Mouse (Mus musculus) forebrain, embryonic 13.5 days (tissue): ENCODE results near the gene Gm18596. TPM values are rescaled to one million over a fixed set of nuclear protein-coding genes. Genes with fewer than 3 reads are reported as not detected.
"Not testable (repeated sequence)": the region's sequence is repeated elsewhere in the genome, so short reads cannot be mapped to it uniquely, and the experiment has no call there.

Experiments used
- ATAC-seq: fragments of 200-750 bp; cut with Nextera tagmentation; 2 replicates; pipeline ENCODE4 v1.8.0; 2017
- H3K27ac ChIP-seq: fragments of 300-500 bp; sonication (generic); 2 replicates; pipeline ENCODE4 v1.5.1; 2015; ENCODE audit warnings: inconsistent platforms, mild to moderate bottlenecking, moderate library complexity
- H3K27me3 ChIP-seq: fragments of 300-500 bp; sonication (generic); 2 replicates; pipeline ENCODE4 v1.6.1; 2015; ENCODE audit warnings: mild to moderate bottlenecking, inconsistent platforms
- H3K36me3 ChIP-seq: fragments of 300-500 bp; sonication (generic); 2 replicates; pipeline ENCODE4 v1.6.1; 2015; ENCODE audit warnings: mild to moderate bottlenecking, inconsistent platforms; ENCODE audit not compliant: poor library complexity, severe bottlenecking
- H3K4me1 ChIP-seq: fragments of 300-500 bp; sonication (generic); 2 replicates; pipeline ENCODE4 v1.6.1; 2015; ENCODE audit warnings: inconsistent platforms
- H3K4me2 ChIP-seq: fragments of 300-500 bp; sonication (generic); 2 replicates; pipeline ENCODE4 v1.6.1; 2015; ENCODE audit warnings: inconsistent platforms, mild to moderate bottlenecking, moderate library complexity
- H3K4me3 ChIP-seq: fragments of 300-500 bp; sonication (generic); 2 replicates; pipeline ENCODE4 v1.5.1; 2015; ENCODE audit warnings: mild to moderate bottlenecking, inconsistent platforms
- H3K9ac ChIP-seq: fragments of 300-500 bp; sonication (generic); 2 replicates; pipeline ENCODE4 v1.6.1; 2015; ENCODE audit warnings: mild to moderate bottlenecking, inconsistent platforms
- H3K9me3 ChIP-seq: fragments of 300-500 bp; sonication (generic); replicated peaks from 2 replicates; pipeline ENCODE4 v1.6.1; 2016; ENCODE audit warnings: inconsistent platforms
- WGBS: fragments of 180-500 bp; shearing (Covaris S2); methylation state at CpG from one replicate; pipeline ENCODE4 v1.1.7; 2015; 5-methylcytosine and 5-hydroxymethylcytosine counted together
- polyA plus RNA-seq: library from polyadenylated mRNA; unstranded; fragments of >200 nt; fragmentation: Nextera tagmentation; extraction: Ambion mirVana; gene quantifications from 2 replicates; pipeline ENCODE4 v1.2.1, GENCODE M21; 2015

Gene Gm18596
- polyA plus RNA-seq, result not detected in 2 replicates

DNA sequence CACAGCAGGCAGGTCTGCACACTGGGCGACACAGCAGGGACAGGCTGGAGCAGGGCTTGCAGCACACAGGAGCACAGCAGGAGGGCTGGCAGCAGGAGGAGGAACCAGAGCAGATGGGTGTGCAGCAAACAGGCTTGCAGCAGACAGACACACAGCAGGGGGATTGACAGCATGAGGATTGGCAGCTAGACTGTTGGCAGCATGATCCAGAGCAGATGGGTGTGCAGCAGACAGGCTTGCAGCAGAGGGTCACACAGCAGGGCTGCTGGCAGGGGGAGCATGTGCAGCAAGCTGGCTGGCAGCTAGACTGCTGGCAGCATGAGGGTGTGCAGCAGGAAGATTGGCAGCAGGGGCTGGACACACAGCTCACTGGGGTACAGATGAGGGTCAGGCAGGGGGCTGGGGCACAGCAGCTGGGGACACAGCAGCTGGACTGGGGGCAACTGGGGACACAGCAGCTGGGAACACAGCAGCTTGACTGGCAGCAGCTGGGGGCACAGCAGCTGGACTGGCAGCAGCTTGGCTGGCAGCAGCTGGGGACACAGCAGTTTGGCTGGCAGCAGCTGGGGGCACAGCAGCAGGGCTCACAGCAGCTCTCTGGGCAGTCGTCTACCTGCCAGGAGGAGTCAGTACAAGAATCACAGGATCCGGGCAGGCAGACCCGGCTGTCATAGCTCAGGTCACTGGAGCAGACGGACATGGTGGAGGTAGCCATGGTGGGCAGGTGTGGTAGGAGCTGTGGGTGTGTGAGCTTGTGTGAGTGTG is at the start of gene Gm18596:
Gene Gm18596, minus strand, starts transcription at position 715 of the 765 bp plus-strand sequence.
- not testable (repeated sequence) for H3K27me3 ChIP-seq, H3K4me3 ChIP-seq, H3K4me1 ChIP-seq, H3K36me3 ChIP-seq, ATAC-seq, H3K9ac ChIP-seq, H3K4me2 ChIP-seq, H3K9me3 ChIP-seq
- H3K27ac ChIP-seq, result peak within 1 kb of the TSS; percentile 19; the same call in 1 of the 2 replicates
- WGBS, result 42% methylated on average over 5 of the region's 5 CpGs

- H3K9me3 ChIP-seq, result no peaks in the 10 kb centered on the region
- no peak for ATAC-seq
- WGBS, result 92% methylated on average over 2 of the region's 2 CpGs
- H3K27ac ChIP-seq, result no peak overlapping the region
- no peaks in the 10 kb centered on the region for H3K4me1 ChIP-seq
- H3K27me3 ChIP-seq, result no peaks in the 10 kb centered on the region
- no peak overlapping the region for H3K4me2 ChIP-seq
- H3K36me3 ChIP-seq, result no peaks in the 10 kb centered on the region
- H3K9ac ChIP-seq, result no peak overlapping the region
- no peak overlapping the region for H3K4me3 ChIP-seq
Observed at GRCm38 (mm10) chr10:77788621-77789020, 46.2 kb upstream of the Gm18596 start.

- not testable (repeated sequence) for ATAC-seq, H3K36me3 ChIP-seq, H3K27ac ChIP-seq, H3K27me3 ChIP-seq, H3K9ac ChIP-seq, H3K4me3 ChIP-seq, H3K9me3 ChIP-seq, H3K4me1 ChIP-seq, H3K4me2 ChIP-seq
- WGBS, result no CpG with 5 or more reads among the region's 1 CpGs
Observed at GRCm38 (mm10) chr10:77787876-77788275, 45.4 kb upstream of the Gm18596 start, which contains the start of gene Gm7137. TSS of gene Gm7137 (minus strand) at chr10:77788200.

DNA sequence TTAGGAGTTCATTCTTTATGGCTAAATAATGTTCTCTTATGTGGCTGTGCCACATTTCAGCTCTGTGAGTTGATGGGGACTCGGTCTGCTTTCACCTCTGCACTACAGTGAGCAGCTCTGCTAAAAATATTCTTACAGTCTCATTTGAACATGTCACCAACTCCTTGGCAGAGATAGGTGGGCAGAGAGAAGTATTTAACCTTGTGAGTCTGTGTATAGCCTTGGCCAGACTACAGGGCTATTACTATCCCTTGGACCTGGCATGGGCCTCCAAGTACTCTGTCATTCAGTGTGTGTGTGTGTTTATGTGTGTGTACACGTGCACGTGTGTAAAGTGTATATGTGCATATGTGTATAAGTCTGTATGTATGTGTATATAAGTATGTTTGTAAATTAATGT is 41.0 kb upstream of the Gm18596 start:
- not testable (repeated sequence) for ATAC-seq, H3K4me1 ChIP-seq, H3K36me3 ChIP-seq, H3K4me3 ChIP-seq, H3K27ac ChIP-seq, H3K9ac ChIP-seq, H3K4me2 ChIP-seq, H3K9me3 ChIP-seq, H3K27me3 ChIP-seq
- 96% methylated on average over 3 of the region's 3 CpGs for WGBS

- not testable (repeated sequence) for H3K36me3 ChIP-seq, H3K4me2 ChIP-seq, H3K4me1 ChIP-seq, H3K27me3 ChIP-seq, H3K4me3 ChIP-seq, ATAC-seq, H3K27ac ChIP-seq, H3K9me3 ChIP-seq, H3K9ac ChIP-seq
- WGBS, result 78% methylated on average over 1 of the region's 1 CpGs
Observed at GRCm38 (mm10) chr10:77782442-77782841, 40.0 kb upstream of the Gm18596 start, which contains the start of gene Gm3250. TSS of gene Gm3250 (minus strand) at chr10:77782542.

GRCm38 (mm10) chr10:77776844-77777243 is 34.4 kb upstream of the Gm18596 start, which contains the start of gene Gm7138:
TSS of gene Gm7138 (minus strand) at chr10:77776944.
- H3K27ac ChIP-seq, H3K4me2 ChIP-seq, H3K36me3 ChIP-seq, H3K4me1 ChIP-seq, H3K4me3 ChIP-seq, ATAC-seq, H3K9me3 ChIP-seq, H3K27me3 ChIP-seq, H3K9ac ChIP-seq: not testable (repeated sequence)
- WGBS, result 86% methylated on average over 1 of the region's 1 CpGs

DNA sequence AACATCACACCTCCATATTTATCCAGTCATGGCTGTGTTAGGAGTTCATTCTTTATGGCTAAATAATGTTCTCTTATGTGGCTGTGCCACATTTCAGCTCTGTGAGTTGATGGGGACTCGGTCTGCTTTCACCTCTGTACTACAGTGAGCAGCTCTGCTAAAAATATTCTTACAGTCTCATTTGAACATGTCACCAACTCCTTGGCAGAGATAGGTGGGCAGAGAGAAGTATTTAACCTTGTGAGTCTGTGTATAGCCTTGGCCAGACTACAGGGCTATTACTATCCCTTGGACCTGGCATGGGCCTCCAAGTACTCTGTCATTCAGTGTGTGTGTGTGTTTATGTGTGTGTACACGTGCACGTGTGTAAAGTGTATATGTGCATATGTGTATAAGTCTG is 29.7 kb upstream of the Gm18596 start:
- H3K36me3 ChIP-seq, H3K4me2 ChIP-seq, ATAC-seq, H3K4me1 ChIP-seq, H3K27ac ChIP-seq, H3K9me3 ChIP-seq, H3K9ac ChIP-seq, H3K27me3 ChIP-seq, H3K4me3 ChIP-seq: not testable (repeated sequence)
- 100% methylated on average over 3 of the region's 3 CpGs for WGBS

GRCm38 (mm10) chr10:77771225-77771624 is 28.8 kb upstream of the Gm18596 start, which contains the start of gene Gm3238:
TSS of gene Gm3238 (minus strand) at chr10:77771325.
- no CpG with 5 or more reads among the region's 1 CpGs for WGBS
- H3K27ac ChIP-seq, result peak within 1 kb of the TSS; percentile 51; the same call in 1 of the 2 replicates
- H3K36me3 ChIP-seq, H3K4me3 ChIP-seq, H3K9me3 ChIP-seq, H3K4me1 ChIP-seq, H3K27me3 ChIP-seq, ATAC-seq, H3K9ac ChIP-seq, H3K4me2 ChIP-seq: not testable (repeated sequence)

DNA sequence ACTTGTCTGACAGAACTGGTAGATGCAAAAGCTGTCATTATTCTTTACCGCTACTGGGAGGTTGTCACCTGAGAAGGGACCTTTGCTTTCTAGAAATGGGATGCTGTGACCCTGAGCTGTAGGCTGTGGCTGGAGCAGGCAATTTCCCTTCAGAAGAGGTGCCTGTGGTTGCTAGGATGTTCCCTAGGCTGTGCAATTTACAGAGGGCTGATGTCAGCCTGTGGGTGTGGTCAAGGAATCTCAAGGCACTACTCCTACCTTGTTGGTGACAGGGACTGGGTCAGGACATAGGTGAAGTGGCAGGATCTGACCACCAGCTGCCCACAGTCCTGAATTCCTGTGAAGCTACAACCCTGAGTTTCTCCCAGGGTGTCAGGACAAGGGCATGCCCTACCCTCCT is 27.3 kb upstream of the Gm18596 start:
- ATAC-seq, result no peak
- no peak overlapping the region for H3K27ac ChIP-seq
- H3K4me2 ChIP-seq, result no peak overlapping the region
- no peaks in the 10 kb centered on the region for H3K4me1 ChIP-seq
- WGBS, result 80% methylated on average over 1 of the region's 1 CpGs
- no peak overlapping the region for H3K9ac ChIP-seq
- no peaks in the 10 kb centered on the region for H3K27me3 ChIP-seq
- no peaks in the 10 kb centered on the region for H3K9me3 ChIP-seq
- H3K4me3 ChIP-seq, result no peak overlapping the region
- no peaks in the 10 kb centered on the region for H3K36me3 ChIP-seq

DNA sequence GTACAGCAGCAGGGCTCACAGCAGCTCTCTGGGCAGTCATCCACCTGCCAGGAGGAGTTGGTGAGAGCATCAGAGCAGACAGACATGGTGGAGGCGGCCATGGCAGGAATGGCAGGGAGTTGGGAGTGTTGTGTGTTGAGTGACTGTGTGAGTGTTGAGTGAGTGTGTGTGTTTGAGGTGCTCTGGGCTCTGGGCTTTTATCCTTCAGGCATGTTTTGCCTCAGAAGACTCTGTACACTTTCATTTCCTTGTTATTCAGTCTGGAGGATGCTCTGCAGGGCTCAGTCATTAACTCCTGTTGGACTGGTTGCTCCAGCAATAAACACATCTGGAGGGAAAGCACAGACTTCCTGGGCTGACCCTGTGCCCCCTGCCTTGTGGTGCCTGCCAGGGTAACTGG is 17.1 kb upstream of the Gm18596 start, which contains the start of gene Gm3233:
Gene Gm3233, minus strand, starts transcription at position 101 of the 400 bp plus-strand sequence.
- H3K4me2 ChIP-seq, H3K27me3 ChIP-seq, H3K4me3 ChIP-seq, H3K9me3 ChIP-seq, H3K4me1 ChIP-seq, H3K9ac ChIP-seq, H3K27ac ChIP-seq, ATAC-seq, H3K36me3 ChIP-seq: not testable (repeated sequence)
- no CpG with 5 or more reads among the region's 1 CpGs for WGBS

DNA sequence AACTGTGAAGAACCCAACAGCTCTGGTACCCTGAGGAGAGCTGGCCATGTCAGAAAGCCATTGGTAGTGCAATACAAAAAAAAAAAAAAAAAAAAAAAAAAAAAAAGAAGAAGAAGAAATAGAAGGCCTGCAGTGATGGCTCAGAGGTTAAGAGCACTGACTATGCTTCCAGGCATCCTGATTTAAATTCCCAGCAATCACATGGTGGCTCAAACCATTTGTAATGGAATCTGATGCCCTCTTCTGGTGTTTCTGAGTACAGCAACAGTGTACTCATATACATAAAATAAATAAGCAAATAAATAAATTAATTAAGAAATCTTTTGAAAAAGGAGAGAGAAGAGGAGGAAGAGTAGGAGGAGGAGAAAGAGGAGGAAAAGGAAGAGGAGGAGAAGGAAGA is 11.0 kb upstream of the Gm18596 start:
- no peak overlapping the region for H3K27ac ChIP-seq
- no peaks in the 10 kb centered on the region for H3K4me1 ChIP-seq
- no peak for ATAC-seq
- H3K4me3 ChIP-seq, result no peak overlapping the region
- H3K9me3 ChIP-seq, result no peaks in the 10 kb centered on the region
- no peaks in the 10 kb centered on the region for H3K36me3 ChIP-seq
- H3K4me2 ChIP-seq, result no peak overlapping the region
- no peaks in the 10 kb centered on the region for H3K27me3 ChIP-seq
- no peak overlapping the region for H3K9ac ChIP-seq

DNA sequence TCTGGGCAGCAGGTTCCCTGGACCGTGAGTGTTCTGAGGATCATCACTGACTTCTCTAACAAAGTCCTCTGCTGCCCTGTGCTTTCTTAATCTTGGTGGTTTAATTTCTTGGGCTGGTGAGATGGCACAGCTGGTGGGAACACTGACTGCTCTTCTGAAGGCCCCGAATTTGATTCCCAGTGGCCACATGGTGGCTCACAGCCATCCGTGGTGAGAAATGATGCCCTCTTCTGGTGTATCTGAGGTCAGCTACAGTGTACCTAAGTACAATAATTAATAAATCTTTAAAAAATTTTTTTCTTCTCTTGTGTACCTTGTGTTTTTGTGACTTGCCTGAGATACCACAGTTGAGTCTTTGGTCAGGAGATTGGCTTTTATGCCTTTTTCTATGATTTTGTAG is 9.9 kb upstream of the Gm18596 start:
- 69% methylated on average over 3 of the region's 3 CpGs for WGBS
- H3K4me3 ChIP-seq, H3K4me1 ChIP-seq, ATAC-seq, H3K27me3 ChIP-seq, H3K4me2 ChIP-seq, H3K9ac ChIP-seq, H3K9me3 ChIP-seq, H3K36me3 ChIP-seq, H3K27ac ChIP-seq: not testable (repeated sequence)

DNA sequence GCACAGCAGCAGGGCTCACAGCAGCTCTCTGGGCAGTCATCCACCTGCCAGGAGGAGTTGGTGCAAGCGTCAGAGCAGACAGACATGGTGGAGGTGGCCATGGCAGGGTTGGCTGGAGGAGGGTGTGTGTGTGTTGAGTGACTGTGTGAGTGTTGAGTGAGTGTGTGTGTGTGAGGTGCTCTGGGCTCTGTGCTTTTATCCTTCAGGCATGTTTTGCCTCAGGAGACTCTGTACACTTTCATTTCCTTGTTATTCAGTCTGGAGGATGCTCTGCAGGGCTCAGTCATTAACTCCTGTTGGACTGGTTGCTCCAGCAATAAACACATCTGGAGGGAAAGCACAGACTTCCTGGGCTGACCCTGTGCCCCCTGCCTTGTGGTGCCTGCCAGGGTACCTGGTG is 8.8 kb upstream of the Gm18596 start, which contains the start of gene Gm9736:
Gene Gm9736, minus strand, starts transcription at position 101 of the 400 bp plus-strand sequence.
- not testable (repeated sequence) for H3K36me3 ChIP-seq, H3K4me2 ChIP-seq, H3K9me3 ChIP-seq, H3K9ac ChIP-seq, H3K4me3 ChIP-seq, H3K27ac ChIP-seq, H3K4me1 ChIP-seq, ATAC-seq, H3K27me3 ChIP-seq
- WGBS, result 71% methylated on average over 1 of the region's 1 CpGs
